Comparison of ENCODE assay signal across 10 mouse cellular contexts in genomic region chr16:29033357-29033756, GRCm38 (mm10).
DNase-seq lines count a peak whose midpoint lies in the region; ATAC-seq and TF ChIP-seq lines count a peak whose summit lies in the region.
"Had no signal": no experiment of that assay in that cellular context is flagged by ENCODE, and none has a peak within 500 bp of the region (broad histone marks: within the 10 kb centered on the region; RNA-seq: fewer than 3 reads in every experiment).

No protein-coding gene starts in this region.

- no peak overlapping the region for H3K9ac ChIP-seq in intestine, postnatal 0 days (ENCODE audit: low read depth, low read length)
- H3K9ac ChIP-seq in intestine, embryonic 15.5 days = no peak overlapping the region

- peak; percentile 50 for ATAC-seq in cerebellum, adult (ENCODE audit: insufficient number of reproducible peaks, low FRiP score, low TSS enrichment)
- ATAC-seq in intestine, postnatal 0 days = no peak
- no peak for ATAC-seq in intestine, embryonic 15.5 days
- ATAC-seq: activated CD4-positive, CD25-positive, alpha-beta regulatory T cell, adult 4 months; forebrain, embryonic 16.5 days had no signal

- no peaks in the 10 kb centered on the region for H3K4me1 ChIP-seq in intestine, postnatal 0 days (replicated peaks; ENCODE audit: control insufficient read depth, insufficient read depth, low read length)
- H3K4me1 ChIP-seq in intestine, embryonic 15.5 days (replicated peaks) = no peaks in the 10 kb centered on the region

- H3K4me3 ChIP-seq in intestine, postnatal 0 days (ENCODE audit: low read depth, low read length) = no peak overlapping the region
- no peak overlapping the region for H3K4me3 ChIP-seq in intestine, embryonic 15.5 days (replicated peaks)

- peak; percentile 43 for TF ChIP-seq CTCF in intestine, postnatal 0 days (IDR thresholded peaks at IDR 0.05; ENCODE audit: low read depth)

- no peaks in the 10 kb centered on the region for H3K36me3 ChIP-seq in intestine, postnatal 0 days (ENCODE audit: control insufficient read depth, insufficient read depth)
- no peaks in the 10 kb centered on the region for H3K36me3 ChIP-seq in intestine, embryonic 15.5 days

- H3K27ac ChIP-seq in intestine, postnatal 0 days (ENCODE audit: low read depth, low read length) = no peak overlapping the region
- H3K27ac ChIP-seq in intestine, embryonic 15.5 days = no peak overlapping the region

- no peak for DNase-seq in cerebellum, adult 9-11 months
- peak; percentile 24 for DNase-seq in lung, postnatal 10 days
- DNase-seq in lung, postnatal 25 days (ENCODE audit: low spot score) = no peak
- peak; percentile 20 to 33 for DNase-seq in kidney, postnatal 36 days
- DNase-seq in frontal cortex, postnatal 36 days (ENCODE audit: low spot score in 2 of 2) = no peak

- no peak overlapping the region for H3K4me2 ChIP-seq in intestine, postnatal 0 days (replicated peaks; ENCODE audit: low read depth)
- no peak overlapping the region for H3K4me2 ChIP-seq in intestine, embryonic 15.5 days (replicated peaks)

- H3K9me3 ChIP-seq in intestine, postnatal 0 days (ENCODE audit: control insufficient read depth) = no peaks in the 10 kb centered on the region
- H3K9me3 ChIP-seq in intestine, embryonic 15.5 days = no peaks in the 10 kb centered on the region

- WGBS in intestine, postnatal 0 days = 67% methylated on average over 5 of the region's 5 CpGs
- 69% methylated on average over 5 of the region's 5 CpGs for WGBS in intestine, embryonic 15.5 days

- H3K27me3 ChIP-seq in intestine, postnatal 0 days (replicated peaks; ENCODE audit: control insufficient read depth, insufficient read depth, low read length) = no peaks in the 10 kb centered on the region
- no peaks in the 10 kb centered on the region for H3K27me3 ChIP-seq in intestine, embryonic 15.5 days (replicated peaks)

Comparison
In these comparisons a context has a peak if more than half of its experiments do, and no peak if none do; other contexts are left out.
1. DNase-seq: peak in lung, postnatal 10 days (single experiment) and kidney, postnatal 36 days (2 of 2); none in cerebellum, adult 9-11 months (single experiment), lung, postnatal 25 days (single experiment) and frontal cortex, postnatal 36 days (0 of 2).